Mouse (Mus musculus) olfactory bulb, adult 2 months (tissue): ENCODE results near the gene Nipbl.

Source experiments
- CTCF ChIP-seq: fragments of 200-500 bp; IDR thresholded peaks from 2 replicates; pipeline ENCODE4 v1.5.1; 2012; ENCODE audit warnings: low read depth, mild to moderate bottlenecking, low read length, moderate library complexity; ENCODE audit not compliant: insufficient read depth
- POLR2A ChIP-seq: fragments of 200-500 bp; IDR thresholded peaks from 2 replicates; pipeline ENCODE4 v1.6.1; 2012; ENCODE audit warnings: mild to moderate bottlenecking, low read depth, low read length, moderate library complexity; ENCODE audit not compliant: insufficient read depth

GRCm38 (mm10) chr15:8374724-8375123, 69.5 kb downstream of the Nipbl start:
- TF ChIP-seq CTCF (no peak), POLR2A (no peak)
